Mouse (Mus musculus): ENCODE measurements around the gene Enkd1.

Enkd1 gene

DNA sequence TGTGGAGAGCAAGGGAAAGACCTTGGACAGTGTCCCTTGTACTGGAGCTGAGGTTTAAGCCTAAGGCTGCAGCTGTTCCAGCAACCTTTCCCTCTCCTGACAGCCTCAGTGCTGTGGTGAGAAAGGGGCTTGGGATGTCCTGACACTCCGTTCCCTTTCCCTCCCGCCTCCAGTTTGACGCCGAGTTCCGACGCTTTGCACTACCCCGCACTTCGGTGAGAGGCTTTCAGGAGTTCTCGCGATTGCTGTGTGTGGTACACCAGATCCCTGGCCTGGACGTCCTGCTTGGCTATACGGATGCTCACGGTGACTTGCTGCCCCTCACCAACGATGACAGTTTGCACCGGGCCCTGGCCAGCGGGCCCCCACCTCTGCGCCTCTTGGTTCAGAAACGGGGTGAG lies 6.0 kb downstream of the Enkd1 start:
- no peak for DNase-seq (ENCODE audit: low spot score in 2 of 2)

DNA sequence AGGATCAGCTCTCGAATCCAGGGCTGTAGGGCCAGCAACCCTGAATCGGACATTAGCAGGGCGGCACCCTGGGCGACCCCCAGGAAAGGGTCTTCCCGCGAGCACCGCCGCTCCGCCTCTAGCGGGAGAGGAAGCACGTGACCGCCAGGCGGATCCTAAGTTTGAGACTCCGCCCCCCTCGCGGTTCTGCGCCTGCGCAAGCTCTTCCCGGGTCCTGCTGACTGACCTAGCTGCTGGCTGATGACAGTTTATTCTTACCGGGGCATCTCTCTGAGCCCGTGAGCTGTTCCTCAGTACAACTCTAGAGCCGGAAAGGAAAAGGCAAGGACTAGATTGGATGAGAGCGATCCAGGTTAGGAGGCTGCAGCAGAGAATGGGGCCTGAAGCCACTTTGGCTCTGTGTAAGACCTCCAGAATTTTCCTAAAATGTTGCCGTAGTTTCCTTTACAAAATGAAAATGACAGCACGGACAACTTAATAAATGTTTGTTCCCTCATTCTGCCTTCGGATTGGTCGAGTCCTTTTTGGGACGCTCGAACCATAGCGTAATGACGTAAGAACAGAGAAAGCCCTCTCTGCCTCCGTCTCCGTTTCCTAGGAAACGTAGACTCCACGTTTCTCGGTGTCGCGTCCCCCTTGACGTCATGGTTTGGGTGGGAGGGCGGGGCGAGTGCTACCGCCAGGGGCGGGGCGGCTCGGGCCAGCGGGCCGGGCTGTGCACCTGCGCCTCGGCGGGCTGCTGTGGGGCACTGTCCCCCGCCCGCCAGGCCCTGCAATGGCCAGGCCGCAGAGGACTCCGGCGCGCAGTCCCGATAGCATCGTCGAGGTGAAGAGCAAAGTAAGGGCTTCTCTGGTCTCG lies 6.8 kb downstream of the Enkd1 start, which contains the start of the genes Acd and Pard6a:
TSS of gene Acd (minus strand) at position 137 of the 859 bp plus-strand sequence.
TSS of gene Pard6a (plus strand) at position 183 of the 859 bp plus-strand sequence.
- peak; percentile 88 to 94 for DNase-seq (ENCODE audit: low spot score in 2 of 2)

DNA sequence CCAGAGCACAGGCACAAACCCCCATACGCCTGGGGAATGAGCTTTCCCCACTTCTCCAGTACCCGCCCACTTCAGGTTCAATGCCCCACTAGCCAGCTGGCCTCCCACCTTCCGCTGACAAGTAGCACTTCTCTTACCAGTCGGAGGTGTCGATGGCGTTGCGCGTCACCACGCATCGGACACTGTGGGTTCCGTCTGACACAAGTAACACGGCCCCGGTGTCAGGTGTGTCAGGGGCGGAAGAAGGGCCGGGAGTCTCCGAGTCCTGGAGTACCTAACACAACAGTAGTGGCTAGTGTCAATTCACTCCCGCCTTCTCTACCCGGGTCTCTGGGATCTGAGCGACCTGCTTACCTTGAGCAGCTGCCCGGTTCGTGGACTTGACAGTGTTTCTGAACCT lies 7.4 kb downstream of the Enkd1 start:
- no peak for DNase-seq (ENCODE audit: low spot score in 2 of 2)

DNA sequence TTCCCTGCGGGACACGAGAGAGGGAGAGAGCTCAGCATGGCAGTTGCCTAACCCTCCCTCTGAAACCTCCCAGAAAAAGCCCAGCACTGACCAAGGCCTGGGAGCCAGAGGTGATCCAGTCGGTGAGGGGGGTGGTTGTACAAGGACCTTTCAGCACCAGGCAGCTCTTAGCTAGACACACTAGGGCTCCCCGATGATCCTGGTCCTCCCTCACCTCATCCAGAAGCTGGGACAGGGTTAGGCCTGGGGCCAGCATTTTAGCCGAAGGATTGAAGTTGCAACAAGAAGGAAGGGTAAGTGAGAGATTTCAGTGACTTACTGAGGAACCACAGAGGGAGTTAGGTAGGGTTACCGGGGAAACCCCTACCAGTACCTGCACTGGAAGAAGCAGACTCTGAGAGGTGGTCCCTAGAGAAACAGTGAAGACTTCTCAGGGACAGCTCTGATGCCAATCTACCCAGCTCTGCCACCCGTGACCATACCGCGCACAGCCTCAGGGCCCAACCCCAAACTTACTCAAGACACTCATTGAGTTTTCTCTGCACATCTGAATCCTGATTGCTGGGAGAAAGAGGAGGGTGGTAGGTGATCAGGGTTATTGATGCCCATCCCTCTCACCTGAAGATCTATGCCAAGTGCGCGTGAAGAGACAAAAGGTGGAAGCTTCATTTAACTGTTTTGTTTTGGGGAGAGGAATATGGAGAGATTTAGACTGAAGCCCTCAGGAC lies 8.4 kb downstream of the Enkd1 start:
- DNase-seq (ENCODE audit: low spot score in 2 of 2) = no peak

DNA sequence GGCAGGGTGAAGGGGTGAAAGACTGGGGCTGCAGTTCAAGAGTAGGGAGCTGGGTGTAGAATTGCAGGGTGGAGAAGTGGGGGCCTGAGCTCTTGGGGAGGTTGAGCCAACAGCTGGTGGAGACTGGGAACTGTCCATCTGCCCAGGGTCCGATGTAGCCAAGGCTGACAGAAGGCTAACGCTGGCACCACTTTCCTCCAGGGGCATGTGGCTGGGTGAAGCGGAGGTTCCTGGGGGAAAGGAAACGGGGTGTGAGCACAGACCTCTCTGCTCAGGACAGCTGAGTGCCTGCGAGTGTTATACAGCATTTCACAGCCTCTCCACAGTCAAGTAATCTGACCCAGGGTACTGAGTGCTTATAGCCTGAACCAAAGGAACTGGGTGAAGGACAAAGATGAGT lies 9.3 kb downstream of the Enkd1 start:
- no peak for DNase-seq (ENCODE audit: low spot score in 2 of 2)

DNA sequence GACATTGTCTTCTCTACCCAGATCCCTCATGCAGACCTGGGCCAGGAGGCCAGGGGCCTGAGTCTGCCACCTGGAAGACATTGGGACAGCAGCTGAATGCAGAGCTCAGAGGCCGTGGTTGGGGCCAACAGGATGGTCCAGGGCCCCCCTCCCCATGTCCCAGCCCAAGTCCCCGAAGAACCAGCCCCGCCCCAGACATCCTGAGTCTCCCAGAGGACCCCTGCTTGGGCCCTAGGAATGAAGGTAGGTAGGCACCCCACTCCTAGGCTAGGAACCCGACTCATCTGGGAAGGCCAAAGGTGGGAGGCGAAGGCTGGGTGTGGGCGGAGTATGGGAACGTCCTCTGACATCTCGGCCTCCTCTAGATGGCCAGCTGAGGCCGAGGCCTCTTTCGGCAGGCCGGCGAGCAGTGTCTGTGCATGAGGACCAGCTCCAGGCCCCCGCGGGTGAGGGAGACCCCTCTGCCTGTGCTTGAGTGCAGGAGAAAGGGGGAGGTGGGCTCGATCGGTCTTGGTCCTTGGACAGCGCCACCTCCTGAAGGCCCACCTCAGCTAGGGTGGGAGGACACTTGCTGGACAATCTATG lies 10.7 kb downstream of the Enkd1 start:
- no peak for DNase-seq (ENCODE audit: low spot score in 2 of 2)

DNA sequence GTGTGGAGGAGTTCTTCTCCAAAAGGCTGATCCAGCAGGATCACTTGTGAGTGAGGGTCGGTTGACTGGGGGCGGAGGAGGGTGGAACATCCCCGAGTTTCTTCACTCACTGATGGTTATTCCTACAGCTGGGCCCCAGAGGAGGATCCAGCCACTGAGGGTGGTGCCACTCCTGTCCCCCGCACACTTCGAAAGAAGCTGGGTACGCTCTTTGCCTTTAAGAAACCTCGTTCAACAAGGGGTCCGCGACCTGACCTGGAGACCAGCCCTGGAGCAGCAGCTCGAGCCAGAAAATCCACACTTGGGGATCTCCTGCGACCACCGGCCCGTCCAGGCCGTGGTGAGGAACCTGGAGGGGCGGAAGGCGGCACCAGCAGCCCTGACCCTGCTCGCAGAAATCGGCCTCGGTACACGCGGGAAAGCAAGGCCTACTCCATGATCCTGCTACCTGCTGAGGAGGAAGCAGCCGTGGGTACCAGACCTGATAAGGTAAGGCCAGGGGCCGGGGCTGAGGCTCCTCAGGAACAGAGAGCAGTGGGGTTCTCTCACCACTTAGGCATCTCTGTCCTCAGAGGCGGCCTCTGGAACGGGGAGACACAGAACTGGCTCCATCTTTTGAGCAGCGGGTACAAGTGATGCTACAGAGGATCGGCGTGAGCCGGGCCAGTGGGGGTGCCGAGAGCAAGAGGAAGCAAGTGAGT lies 12.8 kb downstream of the Enkd1 start:
- no peak for DNase-seq (ENCODE audit: low spot score in 2 of 2)

DNA sequence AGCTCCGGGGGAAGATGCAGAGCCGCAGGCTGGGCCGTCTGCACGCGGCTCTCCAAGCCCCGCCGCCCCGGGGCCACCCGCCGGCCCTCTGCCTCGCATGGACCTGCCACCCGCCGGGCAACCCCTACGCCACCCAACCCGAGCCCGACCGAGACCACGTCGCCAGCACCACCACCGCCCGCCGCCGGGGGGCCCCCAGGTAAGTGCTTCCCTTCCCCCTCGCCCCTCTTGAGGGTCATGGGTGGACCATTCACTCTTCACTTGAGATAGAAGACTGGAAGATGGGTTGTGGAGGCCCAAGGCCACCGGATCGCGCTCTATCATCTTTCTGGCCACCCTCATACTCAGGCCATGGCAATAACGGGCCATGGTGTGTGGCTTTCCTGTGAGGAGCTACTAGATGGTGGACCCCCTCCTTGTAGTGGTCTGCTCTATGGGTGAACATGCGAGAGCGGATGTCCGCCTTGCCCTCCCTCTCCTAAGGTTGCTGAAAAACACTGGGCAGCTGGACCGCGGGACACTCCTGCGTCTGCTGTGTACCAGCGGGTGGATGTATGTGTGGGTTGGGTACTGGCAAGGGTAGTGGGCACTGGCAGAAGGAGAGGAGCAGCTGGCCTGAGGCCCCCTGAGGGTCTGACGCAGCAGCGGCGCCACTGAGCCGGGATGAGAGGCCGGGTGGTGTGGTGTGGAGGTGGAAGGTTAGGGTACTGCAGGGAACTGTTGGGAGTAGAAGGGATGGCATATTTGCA lies 13.8 kb downstream of the Enkd1 start:
- peak in 1 of 2 experiments; percentile 54 for DNase-seq (ENCODE audit: low spot score in 2 of 2)

DNA sequence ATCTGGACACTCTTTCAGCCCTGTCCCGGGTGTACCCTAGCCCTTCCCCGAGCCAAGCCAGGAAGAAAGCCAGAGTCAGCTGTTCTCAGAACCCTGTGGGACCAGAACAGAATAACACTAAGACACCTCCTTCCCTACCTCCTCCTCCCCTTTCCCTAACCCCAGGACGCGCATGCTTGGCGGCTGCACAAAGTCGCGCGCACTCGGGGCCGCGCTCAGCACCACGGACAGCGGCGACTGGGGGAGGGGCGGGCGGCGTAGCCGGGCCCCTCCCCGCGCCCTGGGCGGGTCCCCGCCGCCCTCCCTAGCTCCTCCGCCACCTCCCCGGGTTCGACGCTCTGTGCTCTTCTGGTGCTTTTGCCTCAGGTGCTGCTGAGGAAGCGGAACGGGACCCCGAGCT lies 14.4 kb downstream of the Enkd1 start:
- DNase-seq (ENCODE audit: low spot score in 2 of 2) = peak in 1 of 2 experiments; percentile 74

DNA sequence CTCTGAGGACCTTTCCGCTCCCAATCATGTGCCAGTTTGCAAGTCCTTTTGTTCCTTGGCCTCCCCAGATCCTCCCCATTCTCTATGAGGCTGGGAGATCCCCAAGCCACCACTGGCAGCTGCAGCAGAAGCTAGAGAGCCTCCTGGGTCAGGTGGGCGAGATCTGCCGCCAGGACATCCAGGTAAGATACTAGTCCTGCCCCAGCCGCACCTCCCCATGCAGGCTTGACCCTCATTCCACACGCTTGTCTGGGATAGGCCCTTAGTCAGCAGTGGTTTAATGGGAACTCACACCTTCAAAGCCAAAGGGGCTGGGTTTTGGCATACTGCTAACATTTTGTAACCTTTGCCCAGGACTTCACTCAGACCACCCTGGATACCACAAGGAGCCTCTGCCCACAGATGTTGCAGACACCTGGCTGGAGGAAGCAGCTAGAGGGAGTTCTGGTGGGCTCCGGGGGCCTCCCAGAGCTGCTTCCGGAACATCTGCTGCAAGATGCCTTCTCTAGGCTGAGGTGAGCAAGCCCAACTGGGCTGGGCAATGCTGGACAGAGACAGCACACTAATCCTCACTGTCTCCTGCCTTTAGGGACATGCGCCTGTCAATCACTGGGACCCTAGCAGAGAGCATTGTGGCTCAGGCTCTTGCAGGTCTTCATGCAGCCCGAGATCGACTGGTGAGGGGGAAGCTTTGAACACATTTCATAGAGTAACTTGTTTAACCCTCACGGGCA lies 15.4 kb downstream of the Enkd1 start:
- no peak for DNase-seq (ENCODE audit: low spot score in 2 of 2)

DNA sequence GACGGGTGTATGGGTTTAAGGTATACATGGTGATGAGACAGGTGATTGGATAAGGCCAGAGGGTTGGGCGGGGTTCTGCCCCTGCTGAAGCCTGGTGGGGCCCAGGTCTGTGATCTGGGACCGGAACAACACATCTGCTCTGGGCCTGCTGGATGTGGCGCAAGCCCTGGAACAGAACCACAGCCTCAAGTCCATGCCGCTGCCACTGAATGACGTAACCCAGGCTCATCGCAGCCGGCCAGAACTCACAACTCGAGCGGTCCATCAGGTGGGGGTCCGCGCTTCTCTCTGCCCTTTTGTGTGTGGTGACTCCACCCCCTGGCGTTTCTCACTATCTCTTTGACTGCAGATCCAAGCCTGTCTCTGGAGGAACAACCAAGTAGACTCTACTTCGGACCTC lies 17.0 kb downstream of the Enkd1 start:
- DNase-seq (ENCODE audit: low spot score in 2 of 2) = no peak

DNA sequence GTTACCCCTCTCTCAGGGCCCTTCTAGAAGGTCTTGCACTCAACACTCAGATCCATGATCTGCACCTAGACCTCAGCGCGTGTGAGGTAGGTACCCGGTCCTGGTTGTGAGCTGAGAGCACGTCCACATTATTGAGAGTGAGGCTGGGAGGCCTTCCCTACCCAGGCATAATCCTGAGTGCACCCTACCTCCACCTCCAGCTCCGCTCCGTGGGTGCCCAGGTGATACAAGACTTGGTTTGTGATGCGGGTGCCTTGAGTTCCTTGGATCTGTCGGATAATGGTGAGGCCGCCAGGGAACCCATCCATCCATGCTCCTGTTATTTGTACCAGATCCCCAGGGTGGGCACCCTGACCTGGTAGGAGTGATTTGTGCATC lies 18.0 kb downstream of the Enkd1 start:
- DNase-seq (ENCODE audit: low spot score in 2 of 2) = no peak

DNA sequence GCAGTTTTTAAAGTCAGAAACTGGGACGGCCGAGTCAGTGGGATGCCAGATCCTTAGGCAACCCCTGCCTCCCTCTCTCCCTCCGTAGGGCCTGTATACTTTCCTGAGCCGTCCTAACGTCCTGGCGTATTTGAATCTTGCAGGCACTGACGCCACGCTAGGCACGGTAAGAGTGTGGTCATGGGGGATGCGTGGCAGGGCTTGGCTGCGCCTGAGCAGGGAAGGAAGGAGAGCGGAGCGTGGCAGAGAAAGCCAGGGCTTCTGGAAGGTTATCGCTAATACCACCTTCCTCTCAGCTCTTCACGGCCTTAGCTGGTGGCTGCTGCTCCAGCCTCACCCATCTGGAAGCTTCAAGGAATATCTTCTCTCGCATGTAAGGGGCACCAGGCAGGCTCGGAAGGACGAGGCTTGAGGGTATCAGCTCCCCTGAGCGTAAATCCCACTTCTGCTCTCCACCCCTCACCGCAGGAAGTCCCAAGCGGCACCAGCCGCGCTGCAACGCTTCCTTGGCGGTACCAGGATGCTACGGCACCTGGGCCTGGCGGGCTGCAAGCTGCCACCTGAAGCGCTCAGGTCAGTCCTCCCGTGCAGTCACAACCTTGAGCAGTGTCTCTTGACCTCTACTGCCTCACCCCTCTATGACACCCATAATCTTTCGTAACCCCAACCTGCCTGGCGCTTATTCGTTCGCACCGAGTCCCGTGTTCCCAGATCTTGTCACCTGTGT lies 18.6 kb downstream of the Enkd1 start:
- DNase-seq (ENCODE audit: low spot score in 2 of 2) = no peak

DNA sequence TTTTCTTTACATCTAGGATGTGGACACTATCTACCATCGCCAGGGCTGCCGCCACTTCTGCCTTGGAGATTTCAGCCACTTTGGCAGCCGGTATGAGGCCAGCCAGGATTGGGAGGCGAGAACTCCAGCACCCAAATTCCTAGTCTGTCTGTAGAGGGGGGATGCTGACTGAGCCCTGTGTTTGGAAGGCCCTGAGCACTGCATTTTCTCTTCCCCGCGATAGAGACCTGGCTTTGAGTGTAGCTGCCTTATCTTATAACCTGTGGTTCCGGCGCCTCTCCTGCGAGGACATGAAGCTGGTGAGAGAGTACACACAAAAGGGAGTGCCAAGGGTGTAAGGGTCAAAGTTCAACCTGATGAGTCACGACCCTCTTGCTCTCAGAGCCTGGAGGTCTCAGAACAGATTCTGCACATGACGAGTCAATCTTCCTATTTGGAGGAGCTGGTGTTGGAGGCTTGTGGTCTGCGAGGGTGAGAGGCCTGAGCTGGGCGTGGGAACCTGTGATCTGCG lies 19.7 kb downstream of the Enkd1 start:
- DNase-seq (ENCODE audit: low spot score in 2 of 2) = no peak

DNA sequence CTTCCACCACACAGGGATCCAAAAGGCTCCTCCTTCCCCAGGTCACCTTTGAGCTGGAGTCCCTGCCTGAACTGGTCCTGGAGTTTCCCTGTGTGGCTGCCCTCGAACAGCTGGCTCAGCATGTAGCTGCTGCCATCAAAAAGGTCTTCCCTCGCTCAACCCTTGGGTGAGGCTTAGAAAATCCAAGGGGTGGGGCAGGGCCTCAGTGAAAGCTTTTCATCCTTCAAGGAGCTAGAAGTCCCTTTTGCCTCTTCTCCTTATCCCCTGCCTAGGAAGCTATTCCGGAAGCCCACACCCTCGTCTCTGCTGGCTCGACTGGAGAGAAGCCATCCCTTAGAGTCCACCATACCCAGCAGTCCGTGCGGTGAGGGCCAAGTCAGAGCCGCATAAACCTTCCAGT lies 20.5 kb downstream of the Enkd1 start:
- DNase-seq (ENCODE audit: low spot score in 2 of 2) = no peak

DNA sequence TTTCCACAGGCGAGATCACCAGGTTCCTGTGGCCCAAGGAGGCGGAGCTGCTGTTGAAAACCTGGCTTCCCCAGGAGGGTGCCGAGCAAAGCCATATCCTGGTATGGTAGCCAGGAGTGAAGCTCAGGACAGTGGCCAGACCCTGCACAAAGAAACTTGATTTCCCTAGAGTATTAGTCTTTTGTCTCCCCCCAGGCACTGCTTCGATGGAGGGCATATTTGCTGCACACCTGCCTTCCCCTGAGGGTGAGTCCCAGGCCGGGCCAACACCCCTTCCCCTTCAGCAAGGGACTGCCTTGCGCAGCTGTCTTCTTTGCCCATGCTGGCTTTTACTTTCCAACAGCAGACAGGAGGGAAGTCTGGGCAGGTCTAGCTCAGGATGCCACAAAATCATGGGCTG lies 21.5 kb downstream of the Enkd1 start:
- no peak for DNase-seq (ENCODE audit: low spot score in 2 of 2)

DNA sequence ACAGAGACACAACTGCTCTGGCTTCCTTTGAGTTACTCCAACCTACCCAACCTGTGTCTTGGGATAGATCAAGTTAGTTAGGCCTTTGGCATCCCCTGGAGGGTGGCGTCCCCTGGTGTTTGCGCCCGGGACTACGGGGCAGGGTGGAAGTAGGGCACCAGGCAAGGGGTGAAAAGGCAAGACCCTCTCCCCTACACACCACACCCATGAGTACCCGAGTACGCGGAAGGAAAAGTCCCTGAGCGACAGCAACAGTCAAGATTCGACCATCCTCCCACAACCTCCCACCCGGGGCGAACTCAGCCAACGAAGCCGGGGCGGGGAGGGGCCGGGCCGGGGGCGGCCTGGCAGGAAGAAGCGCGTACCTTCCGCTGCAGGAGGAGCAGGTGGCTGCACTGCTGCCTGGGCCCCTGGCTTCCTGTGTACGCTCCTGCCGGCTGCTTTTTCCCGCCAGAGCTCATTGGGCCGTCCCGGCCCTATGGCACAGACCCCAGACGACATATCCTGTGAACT lies 22.2 kb downstream of the Enkd1 start, which contains the start of gene Carmil2:
TSS of gene Carmil2 (plus strand) at position 479 of the 513 bp plus-strand sequence.
- DNase-seq (ENCODE audit: low spot score in 2 of 2) = no peak

DNA sequence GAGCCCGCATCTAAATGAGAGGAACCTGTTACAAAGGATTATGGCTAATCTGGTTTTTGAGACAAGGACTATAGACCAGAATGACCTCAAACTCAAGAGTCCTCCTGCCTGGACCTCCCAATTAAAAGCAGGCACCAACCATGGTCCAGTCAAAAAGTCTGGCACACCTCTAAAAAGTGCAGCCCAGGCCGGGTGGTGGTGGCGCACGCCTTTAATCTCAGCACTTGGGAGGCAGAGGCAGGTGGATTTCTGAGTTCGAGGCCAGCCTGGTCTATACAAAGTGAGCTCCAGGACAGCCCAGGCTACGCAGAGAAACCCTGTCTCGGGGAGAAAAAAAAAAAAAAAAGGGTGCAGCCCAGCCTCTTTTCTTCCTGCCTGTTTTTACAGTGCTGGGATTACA lies 22.7 kb downstream of the Enkd1 start:
- DNase-seq (ENCODE audit: low spot score in 2 of 2) = no peak

DNA sequence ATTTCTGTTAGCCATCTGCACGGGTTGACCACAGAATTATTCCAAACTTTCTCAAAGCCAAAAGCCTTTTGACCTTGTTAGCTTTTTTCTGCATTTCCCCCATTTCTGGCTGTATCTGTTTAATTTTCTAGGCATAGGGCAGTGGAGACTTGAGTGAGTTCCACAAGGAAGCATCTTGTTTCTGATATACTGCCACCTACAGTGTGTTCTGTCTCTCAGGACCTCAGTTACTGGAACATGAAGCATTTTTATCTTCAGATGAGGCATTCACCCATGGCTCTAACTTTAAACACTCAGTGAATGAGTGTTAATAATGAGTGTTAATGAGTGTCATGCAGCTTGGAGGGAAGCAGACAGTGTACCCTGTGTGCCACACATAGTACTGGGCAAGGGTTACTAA lies 30.1 kb downstream of the Enkd1 start:
- DNase-seq (ENCODE audit: low spot score in 2 of 2) = no peak
